Mouse (Mus musculus) right cerebral cortex, postnatal 4 days (tissue): ENCODE measurements at regions not wholly inside any gene's neighbourhood (a gene's known extent, or its start where the extent isn't known, plus 50 kb on each side); places are given as distances from the start of the nearest gene placed in this dataset.

ENCODE experiments used
- DNase-seq: peaks from one replicate; pipeline ENCODE4 v3.0.0-alpha.2; 2022

- DNase-seq = no peak
Observed at GRCm38 (mm10) chr19:36235131-36235530, 113.0 kb upstream of the Pcgf5 start.

GRCm38 (mm10) chr19:36236576-36237345 is 111.3 kb upstream of the Pcgf5 start:
- no peak for DNase-seq

- DNase-seq = no peak
Observed at GRCm38 (mm10) chr19:36237751-36238150, 110.4 kb upstream of the Pcgf5 start.

GRCm38 (mm10) chr19:36238536-36238935 is 109.6 kb upstream of the Pcgf5 start:
- DNase-seq = no peak

- DNase-seq = no peak
Observed at GRCm38 (mm10) chr19:36242396-36242795, 105.7 kb upstream of the Pcgf5 start.

DNA sequence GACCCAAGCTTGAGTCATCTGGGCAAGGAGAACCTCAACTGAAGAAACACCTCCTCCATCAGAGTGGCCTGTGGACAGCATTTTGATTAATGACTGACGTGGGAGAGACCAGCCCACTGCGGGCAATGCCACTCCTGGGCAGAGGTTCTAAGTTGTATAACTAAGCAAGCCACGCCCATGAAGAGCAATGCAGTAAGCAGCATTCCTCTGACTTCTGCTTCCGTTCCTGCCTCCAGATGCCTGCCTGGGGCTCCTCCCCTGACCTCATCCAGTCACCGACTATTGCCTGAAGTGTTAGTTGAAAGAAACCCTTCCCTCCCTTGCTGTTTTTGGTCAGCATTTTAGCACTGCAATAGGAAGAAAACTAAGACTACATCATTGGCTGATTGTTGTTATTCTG is 105.2 kb upstream of the Pcgf5 start:
- DNase-seq = no peak

- DNase-seq = no peak
Observed at GRCm38 (mm10) chr19:36252522-36252921, 95.6 kb upstream of the Pcgf5 start.

GRCm38 (mm10) chr19:36257748-36258538 is 90.2 kb upstream of the Pcgf5 start:
- DNase-seq = peak; percentile 50

GRCm38 (mm10) chr19:36261819-36262218 is 86.3 kb upstream of the Pcgf5 start:
- DNase-seq = no peak

DNA sequence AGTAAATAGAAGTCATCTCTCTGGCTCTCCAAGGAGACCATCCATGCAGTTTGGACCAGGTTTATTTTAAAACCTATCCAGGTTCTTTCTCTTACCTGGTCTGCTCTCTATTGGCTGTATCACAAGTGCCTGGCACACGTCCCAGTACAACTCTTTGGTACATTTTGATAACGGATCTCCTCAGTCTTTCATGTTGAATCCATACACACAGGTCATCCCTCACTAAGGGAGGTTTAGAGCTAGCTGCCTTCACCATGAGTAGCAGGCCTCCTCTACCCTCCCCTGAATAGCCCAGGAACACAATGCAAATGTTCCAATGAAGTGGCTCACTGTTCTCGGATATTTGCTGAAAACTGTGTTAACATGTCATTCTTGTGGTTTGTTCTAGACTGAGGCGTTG is 84.2 kb upstream of the Pcgf5 start:
- no peak for DNase-seq

GRCm38 (mm10) chr19:36264397-36264796 is 83.7 kb upstream of the Pcgf5 start:
- no peak for DNase-seq

DNA sequence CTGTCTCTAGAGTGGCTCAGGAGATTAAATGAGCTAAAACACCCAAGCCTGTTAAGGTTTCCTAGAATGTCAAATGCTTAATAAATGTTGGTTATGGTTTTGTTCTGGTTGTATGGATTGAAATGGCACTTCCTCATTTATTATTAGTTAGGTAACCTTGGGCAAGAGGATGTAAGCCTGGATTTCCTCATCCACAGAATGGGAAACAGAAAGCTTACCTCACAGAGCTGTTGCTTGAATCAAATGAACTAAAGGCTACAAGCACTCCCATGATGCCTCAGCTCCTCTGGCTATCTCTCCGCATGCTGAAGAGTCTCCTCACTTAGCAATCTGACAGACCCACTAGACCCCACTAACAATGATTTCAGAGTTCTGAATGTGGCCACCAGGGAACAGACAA is 82.8 kb upstream of the Pcgf5 start:
- DNase-seq = no peak

GRCm38 (mm10) chr19:36266346-36266745 is 81.8 kb upstream of the Pcgf5 start:
- no peak for DNase-seq

DNA sequence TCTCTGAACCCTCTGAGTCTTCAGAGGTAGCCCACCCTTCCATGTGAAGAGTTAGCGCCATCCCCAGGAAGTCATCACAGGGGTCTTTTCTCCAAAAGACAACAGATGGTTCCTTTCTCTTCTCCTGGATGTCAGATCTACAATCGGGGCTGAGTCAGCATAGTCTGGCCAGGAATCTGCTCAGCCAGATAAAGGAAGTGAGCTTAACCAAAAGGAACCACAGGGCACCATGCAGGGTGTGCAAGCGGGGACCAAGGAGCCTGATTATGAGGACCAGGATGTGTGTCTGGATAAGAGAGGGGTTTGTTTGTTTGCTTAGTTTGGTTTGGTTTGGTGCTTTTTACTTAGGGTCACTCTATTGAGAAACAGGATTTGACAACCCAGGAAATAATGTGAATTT is 74.6 kb upstream of the Pcgf5 start:
- DNase-seq = no peak

DNA sequence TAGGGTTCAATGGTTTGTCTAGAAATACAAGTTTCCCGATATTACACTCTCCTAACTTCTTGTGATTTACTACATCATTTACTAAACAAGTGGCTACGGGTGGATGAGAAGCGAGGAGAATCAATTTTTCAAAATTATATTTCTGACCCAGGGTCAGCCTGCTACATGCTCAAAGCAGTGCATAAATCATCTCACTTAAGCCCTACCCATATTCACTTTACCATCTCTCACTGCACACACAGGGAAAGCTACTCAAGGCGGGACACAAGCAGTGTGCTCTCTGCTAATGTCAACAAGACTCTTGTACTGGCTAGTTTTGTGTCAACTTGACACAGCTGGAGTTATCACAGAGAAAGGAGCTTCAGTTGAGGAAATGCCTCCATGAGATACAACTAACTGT is 62.6 kb upstream of the Pcgf5 start:
- DNase-seq = no peak

DNA sequence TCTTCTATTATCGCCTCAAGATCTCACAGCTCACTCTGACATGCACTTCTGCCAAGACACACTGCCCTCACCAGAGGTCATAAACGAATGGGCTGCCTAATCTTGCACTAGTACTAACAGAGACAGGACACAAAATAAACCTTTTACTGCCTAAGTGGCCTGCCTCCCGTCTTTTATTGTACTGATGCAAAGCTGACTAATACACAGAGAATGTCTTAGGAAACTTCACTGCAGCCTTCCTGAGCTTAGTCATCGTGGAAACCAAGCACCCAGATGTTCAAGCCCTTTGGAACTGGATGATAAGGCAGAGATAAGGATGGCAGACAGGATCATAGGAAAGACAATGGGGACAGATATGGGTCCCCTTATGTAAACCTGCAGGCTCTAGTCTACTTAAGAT is 57.3 kb upstream of the Pcgf5 start:
- DNase-seq = no peak

GRCm38 (mm10) chr19:36293177-36293969 is 54.7 kb upstream of the Pcgf5 start:
- DNase-seq = no peak
